Mouse (Mus musculus) spleen, adult 2 months (tissue): Measurements from ENCODE around the gene Srrd.

ENCODE experiments used
- CTCF ChIP-seq: fragments of 200-500 bp; IDR thresholded peaks from 2 replicates; pipeline ENCODE4 v1.5.1; 2011; ENCODE audit warnings: mild to moderate bottlenecking, inconsistent platforms; ENCODE audit not compliant: insufficient read depth, insufficient read length, insufficient replicate concordance; ENCODE audit errors: extremely low read depth
- POLR2A ChIP-seq: fragments of 200-500 bp; IDR thresholded peaks from 2 replicates; pipeline ENCODE4 v1.6.1; 2011; ENCODE audit warnings: low read depth, low read length, inconsistent platforms

- TF ChIP-seq POLR2A (no peak), CTCF (no peak)
Observed at GRCm38 (mm10) chr5:112291866-112292265, 51.0 kb downstream of the Srrd start.
